Mouse (Mus musculus) layer of hippocampus, adult 9-10 months (tissue): ENCODE measurements around the gene AU040320.

Experiments
- DNase-seq: peaks from one replicate; pipeline ENCODE4 v3.0.0; 2022; ENCODE audit warnings: low spot score

AU040320 gene

GRCm38 (mm10) chr4:126860268-126860986 lies 107.1 kb downstream of the AU040320 start:
- DNase-seq, result no peak

- DNase-seq, result no peak
Observed at GRCm38 (mm10) chr4:126861514-126862266, 108.3 kb downstream of the AU040320 start.

- DNase-seq, result no peak
Observed at GRCm38 (mm10) chr4:126868699-126869098, 115.4 kb downstream of the AU040320 start.

GRCm38 (mm10) chr4:126872717-126873116 lies 119.4 kb downstream of the AU040320 start:
- DNase-seq, result no peak

- no peak for DNase-seq
Observed at GRCm38 (mm10) chr4:126879560-126880275, 126.4 kb downstream of the AU040320 start.

GRCm38 (mm10) chr4:126883602-126884001 lies 130.3 kb downstream of the AU040320 start:
- DNase-seq, result no peak

- DNase-seq, result no peak
Observed at GRCm38 (mm10) chr4:126885953-126886352, 132.6 kb downstream of the AU040320 start.

GRCm38 (mm10) chr4:126889879-126890278 lies 136.5 kb downstream of the AU040320 start:
- no peak for DNase-seq
